Mouse (Mus musculus) intestine, embryonic 15.5 days (tissue): ENCODE results near the gene Miga1. TPM values are rescaled to one million over a fixed set of nuclear protein-coding genes. Genes with fewer than 3 reads are reported as not detected.

Experiments
- ATAC-seq: fragments of 200-750 bp; cut with Nextera tagmentation; 2 replicates; pipeline ENCODE4 v1.8.0; 2017; ENCODE audit warnings: moderate TSS enrichment, moderate library complexity
- H3K27ac ChIP-seq: fragments of 300-500 bp; sonication (generic); 2 replicates; pipeline ENCODE4 v1.5.1; 2015; ENCODE audit warnings: mild to moderate bottlenecking, inconsistent platforms
- H3K27me3 ChIP-seq: fragments of 300-500 bp; sonication (generic); replicated peaks from 2 replicates; pipeline ENCODE4 v1.6.1; 2015; ENCODE audit warnings: inconsistent platforms
- H3K36me3 ChIP-seq: fragments of 300-500 bp; sonication (generic); 2 replicates; pipeline ENCODE4 v1.6.1; 2015; ENCODE audit warnings: inconsistent platforms
- H3K4me1 ChIP-seq: fragments of 300-500 bp; sonication (generic); replicated peaks from 2 replicates; pipeline ENCODE4 v1.6.1; 2015; ENCODE audit warnings: inconsistent platforms
- H3K4me2 ChIP-seq: fragments of 300-500 bp; sonication (generic); replicated peaks from 2 replicates; pipeline ENCODE4 v1.6.1; 2015; ENCODE audit warnings: mild to moderate bottlenecking, inconsistent platforms
- H3K4me3 ChIP-seq: fragments of 300-500 bp; sonication (generic); replicated peaks from 2 replicates; pipeline ENCODE4 v1.5.1; 2015; ENCODE audit warnings: inconsistent platforms
- H3K9ac ChIP-seq: fragments of 300-500 bp; sonication (generic); 2 replicates; pipeline ENCODE4 v1.6.1; 2015; ENCODE audit warnings: inconsistent platforms
- H3K9me3 ChIP-seq: fragments of 300-500 bp; sonication (generic); 2 replicates; pipeline ENCODE4 v1.6.1; 2016; ENCODE audit warnings: inconsistent platforms
- WGBS: fragments of 180-500 bp; shearing (Covaris S2); methylation state at CpG from one replicate; pipeline ENCODE4 v1.1.7; 2015; 5-methylcytosine and 5-hydroxymethylcytosine counted together
- polyA plus RNA-seq: library from polyadenylated mRNA; unstranded; fragments of >200 nt; fragmentation: Nextera tagmentation; extraction: Ambion mirVana; gene quantifications from 2 replicates; pipeline ENCODE4 v1.2.1, GENCODE M21; 2015

Gene Miga1
- polyA plus RNA-seq, 1 experiment from 2014 or later = 17.4 TPM

DNA sequence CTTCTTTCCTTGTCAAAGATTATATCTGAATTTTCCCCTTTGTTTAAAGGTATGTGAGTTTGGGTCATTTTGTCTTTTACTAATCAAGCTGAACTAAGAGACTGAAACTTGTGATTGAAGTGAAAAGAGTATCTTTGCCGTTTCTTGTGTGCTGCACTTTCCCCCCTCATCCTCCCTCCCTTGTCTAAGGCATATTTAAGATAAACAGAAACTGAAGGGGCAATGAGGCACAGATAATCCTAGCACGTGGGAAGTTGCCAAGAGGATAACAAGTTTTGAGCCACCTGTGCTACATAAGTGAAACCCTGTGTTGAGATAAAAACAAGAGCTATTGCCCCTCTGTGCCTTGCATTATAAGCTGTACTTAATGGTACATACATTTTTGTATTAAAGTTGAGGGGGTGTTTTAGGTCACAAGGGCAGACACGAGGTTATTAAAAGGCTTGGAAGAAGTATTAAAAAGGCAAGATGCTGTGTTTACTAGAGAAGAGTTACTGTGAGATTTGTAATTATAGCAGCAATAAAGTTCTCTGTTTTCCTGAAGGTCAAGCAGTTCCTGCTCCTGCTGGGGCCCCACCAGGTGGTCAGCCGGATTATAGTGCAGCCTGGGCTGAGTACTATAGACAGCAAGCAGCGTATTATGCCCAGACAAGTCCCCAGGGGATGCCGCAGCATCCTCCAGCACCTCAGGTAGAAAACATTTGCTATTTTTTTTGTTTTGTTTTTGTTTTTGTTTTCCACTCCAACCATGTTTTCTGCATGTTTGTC lies 108.7 kb downstream of the Miga1 start:
- peaks cover 19% of the 10 kb centered on the region; the same call in 1 of the 2 replicates for H3K36me3 ChIP-seq
- 49% methylated on average over 6 of the region's 6 CpGs for WGBS
- no peaks in the 10 kb centered on the region for H3K27me3 ChIP-seq
- no peaks in the 10 kb centered on the region for H3K9me3 ChIP-seq
- 0 out of 2 replicates have a peak, but pooled peaks have one; percentile 29 for ATAC-seq
- no peak overlapping the region for H3K4me3 ChIP-seq
- no peak overlapping the region for H3K27ac ChIP-seq
- no peak overlapping the region for H3K9ac ChIP-seq
- H3K4me2 ChIP-seq = no peak overlapping the region
- no peaks in the 10 kb centered on the region for H3K4me1 ChIP-seq

GRCm38 (mm10) chr3:152229271-152229670 lies 110.9 kb downstream of the Miga1 start:
- Histone ChIP-seq H3K4me1 (no peaks in the 10 kb centered on the region), H3K4me3 (no peak overlapping the region), H3K27me3 (no peaks in the 10 kb centered on the region), H3K9me3 (no peaks in the 10 kb centered on the region), H3K27ac (no peak overlapping the region), H3K9ac (no peak overlapping the region), H3K4me2 (no peak overlapping the region), H3K36me3 (peaks cover 28% of the 10 kb centered on the region)
- ATAC-seq = no peak
- WGBS = 79% methylated on average over 5 of the region's 5 CpGs

DNA sequence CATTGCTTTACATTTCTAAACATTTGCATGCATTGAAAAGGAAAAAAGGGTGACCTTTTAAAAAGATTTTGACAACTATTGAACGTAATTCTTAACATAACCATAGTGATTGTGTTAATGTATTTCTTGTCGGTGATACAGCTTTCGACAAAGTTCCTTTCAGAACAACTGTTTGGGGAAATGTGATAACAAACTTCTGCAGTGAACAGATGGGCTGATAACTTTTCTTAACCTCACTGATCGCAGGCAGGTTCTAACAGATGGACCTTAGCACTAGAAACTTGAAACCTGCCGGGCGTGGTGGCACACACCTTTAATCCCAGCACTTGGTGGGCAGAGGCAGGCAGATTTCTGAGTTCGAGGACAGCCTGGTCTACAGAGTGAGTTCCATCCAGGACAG lies 111.4 kb downstream of the Miga1 start:
- Histone ChIP-seq H3K9ac (no peak overlapping the region), H3K27me3 (no peaks in the 10 kb centered on the region), H3K9me3 (no peaks in the 10 kb centered on the region), H3K4me1 (no peaks in the 10 kb centered on the region), H3K27ac (no peak overlapping the region), H3K4me3 (no peak overlapping the region), H3K4me2 (no peak overlapping the region), H3K36me3 (peaks cover 32% of the 10 kb centered on the region)
- WGBS = 90% methylated on average over 7 of the region's 7 CpGs
- no peak for ATAC-seq

DNA sequence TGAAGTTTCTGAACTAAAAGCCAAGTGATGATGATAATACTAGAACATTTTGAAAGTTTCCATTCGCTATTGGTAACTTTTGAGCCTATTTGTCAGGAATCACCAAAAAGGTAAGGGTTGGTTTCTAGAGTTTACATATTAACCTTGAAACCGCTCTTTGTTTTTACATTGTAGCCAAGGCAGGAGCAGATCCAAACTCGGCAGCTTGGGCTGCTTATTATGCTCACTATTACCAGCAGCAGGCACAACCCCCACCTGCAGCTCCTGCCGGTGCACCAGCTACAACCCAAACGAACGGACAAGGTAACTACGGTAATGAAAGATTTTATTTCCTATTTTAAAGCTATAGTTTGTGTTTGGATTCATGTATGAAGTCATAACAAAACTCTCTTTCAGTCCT lies 114.3 kb downstream of the Miga1 start:
- no peak overlapping the region for H3K9ac ChIP-seq
- H3K4me3 ChIP-seq = no peak overlapping the region
- H3K4me2 ChIP-seq = no peak overlapping the region
- no peak overlapping the region for H3K27ac ChIP-seq
- no peaks in the 10 kb centered on the region for H3K9me3 ChIP-seq
- WGBS = 87% methylated on average over 7 of the region's 7 CpGs
- ATAC-seq = no peak
- no peaks in the 10 kb centered on the region for H3K4me1 ChIP-seq
- no peaks in the 10 kb centered on the region for H3K27me3 ChIP-seq
- peaks cover 47% of the 10 kb centered on the region for H3K36me3 ChIP-seq

DNA sequence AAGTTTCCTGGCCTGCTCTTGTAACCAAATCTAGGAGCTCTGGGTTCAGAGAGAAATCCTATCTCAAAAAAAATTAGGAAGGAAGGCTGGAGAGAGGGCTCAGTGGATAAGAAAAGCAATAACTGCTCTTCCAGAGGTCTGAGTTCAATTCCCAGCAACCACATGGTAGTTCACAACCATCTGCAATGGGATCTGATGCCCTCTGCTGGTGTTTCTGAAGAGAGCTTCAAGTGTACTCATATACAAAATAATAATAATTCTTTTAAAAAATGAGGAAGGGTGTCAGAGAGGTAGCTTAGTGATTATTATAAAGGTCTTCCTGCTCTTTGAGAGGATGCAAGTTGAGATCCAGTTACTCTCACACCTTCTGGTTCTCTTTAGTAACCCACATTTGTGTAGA lies 115.3 kb downstream of the Miga1 start:
- no peaks in the 10 kb centered on the region for H3K27me3 ChIP-seq
- H3K36me3 ChIP-seq = peaks cover 48% of the 10 kb centered on the region
- H3K4me1 ChIP-seq = no peaks in the 10 kb centered on the region
- no peak for ATAC-seq
- H3K9me3 ChIP-seq = no peaks in the 10 kb centered on the region
- H3K4me2 ChIP-seq = no peak overlapping the region
- no peak overlapping the region for H3K9ac ChIP-seq
- no peak overlapping the region for H3K27ac ChIP-seq
- H3K4me3 ChIP-seq = no peak overlapping the region

Other genes starting within 250 kb of the Miga1 start
- gene Gipc2, start 174.2 kb downstream of the Miga1 start, polyA plus RNA-seq = 171 and 172 TPM in 2 replicates
- 23.1 and 25.5 TPM in 2 replicates for gene Dnajb4, start 130.1 kb downstream of the Miga1 start, polyA plus RNA-seq
- gene Fubp1, start 130.0 kb downstream of the Miga1 start, polyA plus RNA-seq = 177 and 205 TPM in 2 replicates
- 23.3 and 31.2 TPM in 2 replicates for gene Nexn, start 74.1 kb downstream of the Miga1 start, polyA plus RNA-seq
- 45.3 and 51.1 TPM in 2 replicates for gene Usp33, start 6.1 kb upstream of the Miga1 start, polyA plus RNA-seq
- gene Zzz3, start 55.1 kb upstream of the Miga1 start, polyA plus RNA-seq = 39.3 and 39.8 TPM in 2 replicates